ENCODE assay signal across 10 mouse cellular contexts in genomic region chr10:62506019-62506556, GRCm38 (mm10). TPM values are rescaled to one million over a fixed set of nuclear protein-coding genes. Genes with fewer than 3 reads are reported as not detected.
DNase-seq lines count a peak whose midpoint lies in the region; ATAC-seq and TF ChIP-seq lines count a peak whose summit lies in the region.
"Had no signal": no experiment of that assay in that cellular context is flagged by ENCODE, and none has a peak within 500 bp of the region (broad histone marks: within the 10 kb centered on the region; RNA-seq: fewer than 3 reads in every experiment).

No protein-coding gene starts in this region.

- peak overlapping the region; percentile 80 for H3K4me2 ChIP-seq in CH12.LX (ENCODE audit: insufficient read depth, low read depth, poor library complexity, severe bottlenecking)
- H3K4me2 ChIP-seq in lung, embryonic 14.5 days: no peak overlapping the region
- no peak overlapping the region for H3K4me2 ChIP-seq in intestine, postnatal 0 days (replicated peaks; ENCODE audit: low read depth)
- H3K4me2 ChIP-seq: embryonic facial prominence, embryonic 12.5 days had no signal

- H3K79me2 ChIP-seq in CH12.LX (replicated peaks; ENCODE audit: control insufficient read depth, extremely low read depth, insufficient read depth, poor library complexity, severe bottlenecking): peaks cover 55% of the 10 kb centered on the region

- peaks cover 2% of the 10 kb centered on the region for H3K9me3 ChIP-seq in CH12.LX (replicated peaks; ENCODE audit: low read length)
- no peaks in the 10 kb centered on the region for H3K9me3 ChIP-seq in lung, embryonic 14.5 days (ENCODE audit: low read depth, low read length)
- no peaks in the 10 kb centered on the region for H3K9me3 ChIP-seq in intestine, postnatal 0 days (ENCODE audit: control insufficient read depth)
- H3K9me3 ChIP-seq: embryonic facial prominence, embryonic 12.5 days had no signal

- peaks cover 0 to 3% of the 10 kb centered on the region in 2 experiments for H3K36me3 ChIP-seq in CH12.LX (replicated peaks in 1 of 2; ENCODE audit: control insufficient read depth in 1 of 2, insufficient read depth in 1 of 2, low read length in 1 of 2)
- H3K36me3 ChIP-seq in lung, embryonic 14.5 days (ENCODE audit: insufficient read depth): no peaks in the 10 kb centered on the region
- no peaks in the 10 kb centered on the region for H3K36me3 ChIP-seq in intestine, postnatal 0 days (ENCODE audit: control insufficient read depth, insufficient read depth)
- H3K36me3 ChIP-seq: embryonic facial prominence, embryonic 12.5 days had no signal

- in situ Hi-C loops in CH12.LX (cut with MboI; ENCODE audit: low pct_ligation_motif_present, low pct_unique_long_range_greater_than_20kb, low sequenced_read_pairs): loop anchor here (5.0 kb wide), 1 partner anchor 36 kb away; no protein-coding TSS in a partner anchor

- ATAC-seq in lung, embryonic 14.5 days (ENCODE audit: insufficient read depth): no peak
- no peak for ATAC-seq in intestine, postnatal 0 days

- peaks cover 8 to 58% of the 10 kb centered on the region in 2 experiments for H3K4me1 ChIP-seq in CH12.LX (ENCODE audit: control insufficient read depth in 1 of 2, insufficient read depth in 2 of 2)
- H3K4me1 ChIP-seq in brown adipose tissue, adult 24 weeks (ENCODE audit: control insufficient read depth, insufficient read depth, insufficient read length, low read length): peaks cover 12% of the 10 kb centered on the region; the same call in 1 of the 2 replicates
- H3K4me1 ChIP-seq in lung, embryonic 14.5 days (ENCODE audit: insufficient read depth): peaks cover 4% of the 10 kb centered on the region
- H3K4me1 ChIP-seq in intestine, postnatal 0 days (replicated peaks; ENCODE audit: control insufficient read depth, insufficient read depth, low read length): no peaks in the 10 kb centered on the region
- no peaks in the 10 kb centered on the region for H3K4me1 ChIP-seq in cerebellum, adult 2 months (ENCODE audit: control insufficient read depth, insufficient read depth, low read length)

- no peaks in the 10 kb centered on the region for H3K27me3 ChIP-seq in CH12.LX (replicated peaks)
- peaks cover 20% of the 10 kb centered on the region for H3K27me3 ChIP-seq in lung, embryonic 14.5 days (ENCODE audit: insufficient read depth, low read length)
- H3K27me3 ChIP-seq in intestine, postnatal 0 days (replicated peaks; ENCODE audit: control insufficient read depth, insufficient read depth, low read length): peaks cover 5% of the 10 kb centered on the region; the same call in 1 of the 2 replicates
- H3K27me3 ChIP-seq in cerebellum, adult 2 months (ENCODE audit: control insufficient read depth, insufficient read depth, low read length): no peaks in the 10 kb centered on the region; the same call in 1 of the 2 replicates

- peak overlapping the region; percentile 93 for H3K9ac ChIP-seq in CH12.LX (ENCODE audit: insufficient read depth, low read depth)
- H3K9ac ChIP-seq in lung, embryonic 14.5 days: no peak overlapping the region
- H3K9ac ChIP-seq in intestine, postnatal 0 days (ENCODE audit: low read depth, low read length): no peak overlapping the region
- H3K9ac ChIP-seq: embryonic facial prominence, embryonic 12.5 days had no signal

- peak overlapping the region; percentile 90 for H3K27ac ChIP-seq in CH12.LX (ENCODE audit: insufficient read depth, low read depth)
- peak overlapping the region; percentile 89 for H3K27ac ChIP-seq in brown adipose tissue, adult 24 weeks (replicated peaks; ENCODE audit: low read depth, low read length)
- H3K27ac ChIP-seq in lung, embryonic 14.5 days (ENCODE audit: low read depth): no peak overlapping the region
- H3K27ac ChIP-seq in intestine, postnatal 0 days (ENCODE audit: low read depth, low read length): no peak overlapping the region
- no peak overlapping the region for H3K27ac ChIP-seq in cerebellum, adult 2 months (ENCODE audit: insufficient read depth, low read length)
- H3K27ac ChIP-seq: embryonic facial prominence, embryonic 12.5 days had no signal

- TF ChIP-seq EP300 in CH12.LX (IDR thresholded peaks at IDR 0.05; ENCODE audit: low read length): peak; percentile 44

- peak; percentile 60; the same call in 1 of the 2 replicates for TF ChIP-seq POLR2A in CH12.LX (IDR thresholded peaks at IDR 0.05; ENCODE audit: low read depth, low read length)
- TF ChIP-seq POLR2A in cerebellum, adult 2 months (IDR thresholded peaks at IDR 0.05; ENCODE audit: borderline replicate concordance, insufficient read depth, low read length): no peak

- 73% methylated on average over 17 of the region's 17 CpGs for WGBS in lung, embryonic 14.5 days
- 75% methylated on average over 17 of the region's 17 CpGs for WGBS in intestine, postnatal 0 days
- 84% methylated on average over 17 of the region's 17 CpGs for WGBS in cerebellum, adult 2 months

- peak; percentile 88 for DNase-seq in CH12.LX (ENCODE audit: extremely low read depth)
- peak; percentile 12 for DNase-seq in lung, embryonic 14.5 days
- DNase-seq in spleen, postnatal 10 days (ENCODE audit: low spot score in 2 of 2): peak; percentile 51 to 55
- no peak for DNase-seq in frontal cortex, postnatal 36 days (ENCODE audit: low spot score in 2 of 2)
- DNase-seq in cerebellum, adult 2 months: no peak
- DNase-seq: adrenal gland, postnatal 25 days; right cerebral cortex, postnatal 25 days had no signal

- H3K4me3 ChIP-seq in CH12.LX (replicated peaks in 1 of 3; ENCODE audit: low read depth in 2 of 3, low read length in 2 of 3, poor library complexity in 1 of 3): peak overlapping the region; percentile 46 to 76 (median 66)
- H3K4me3 ChIP-seq in brown adipose tissue, adult 24 weeks (ENCODE audit: insufficient read depth, low read depth, low read length): peak overlapping the region; percentile 44
- no peak overlapping the region for H3K4me3 ChIP-seq in lung, embryonic 14.5 days (ENCODE audit: low read depth, low read length)
- H3K4me3 ChIP-seq in intestine, postnatal 0 days (ENCODE audit: low read depth, low read length): no peak overlapping the region
- no peak overlapping the region for H3K4me3 ChIP-seq in cerebellum, adult 2 months (replicated peaks; ENCODE audit: insufficient read depth, low read depth, low read length)
- H3K4me3 ChIP-seq: embryonic facial prominence, embryonic 12.5 days had no signal

- no peak for TF ChIP-seq CTCF in CH12.LX (conservative IDR thresholded peaks at IDR 0.05 in 1 of 2, IDR thresholded peaks at IDR 0.05 in 1 of 2; ENCODE audit: low read depth in 2 of 2, low read length in 2 of 2)
- TF ChIP-seq CTCF in lung, embryonic 14.5 days (IDR thresholded peaks at IDR 0.05; ENCODE audit: low read depth): no peak
- no peak for TF ChIP-seq CTCF in intestine, postnatal 0 days (IDR thresholded peaks at IDR 0.05; ENCODE audit: low read depth)
- TF ChIP-seq CTCF in cerebellum, adult 2 months (IDR thresholded peaks at IDR 0.05; ENCODE audit: borderline replicate concordance, insufficient read depth, low read depth, low read length): no peak

- no peak for TF ChIP-seq RAD21 in CH12.LX (IDR thresholded peaks at IDR 0.05; ENCODE audit: low read depth, low read length)

- dilution Hi-C loops in CH12.LX (cut with MboI; ENCODE audit: extremely low pct_ligation_motif_present, extremely low pct_unique_long_range_greater_than_20kb, low sequenced_read_pairs): no loop called here

TF ChIP-seq in CH12.LX, 34 proteins besides CTCF, POLR2A, EP300 and RAD21 (continues in another document):
- TF ChIP-seq MAX (IDR thresholded peaks at IDR 0.05; ENCODE audit: low read length): peak; percentile 98
- TF ChIP-seq USF1 (IDR thresholded peaks at IDR 0.05; ENCODE audit: low read depth, low read length): peak; percentile 29; the same call in 1 of the 2 replicates
- TF ChIP-seq ZC3H11A (IDR thresholded peaks at IDR 0.05; ENCODE audit: low read depth, low read length): no peak
- peak; percentile 75; the same call in 1 of the 2 replicates for TF ChIP-seq SIN3A (IDR thresholded peaks at IDR 0.05; ENCODE audit: low read length)
- TF ChIP-seq JUN (IDR thresholded peaks at IDR 0.05; ENCODE audit: insufficient read depth, low read depth, low read length): peak; percentile 69

RNA-seq across cellular contexts. Expression of gene Vps26a, which starts 19.5 kb away (rescaled TPM):
- 14.2 and 17.1 TPM in 2 replicates for total RNA-seq in CH12.LX (2012; rRNA removed)
- 33.5 and 37.6 TPM in 2 replicates for total RNA-seq in CH12.LX (2014; rRNA removed)
- polyA plus RNA-seq in CH12.LX (2012; ENCODE audit: insufficient read length, low read depth): 32.3 and 32.5 TPM in 2 replicates
- 46.9 and 61.9 TPM in 2 replicates for polyA plus RNA-seq in brown adipose tissue, adult 24 weeks (2012; ENCODE audit: insufficient read depth, insufficient read length, missing spikeins)
- polyA plus RNA-seq in lung, embryonic 14.5 days (2014; fragmentation: Nextera tagmentation; extraction: Ambion mirVana): 71.2 and 75.7 TPM in 2 replicates
- 102 and 116 TPM in 2 replicates for polyA plus RNA-seq in intestine, postnatal 0 days (2015; fragmentation: Nextera tagmentation; extraction: Ambion mirVana)
- polyA plus RNA-seq in cerebellum, adult 2 months (2012; rRNA removed): 37.1 and 39.2 TPM in 2 replicates

RNA-seq across cellular contexts. Expression of gene Srgn, which starts 21.2 kb away (rescaled TPM):
- total RNA-seq in CH12.LX (2012; rRNA removed) (334 and 519 TPM in 2 replicates), CH12.LX (2014; rRNA removed) (516 and 530 TPM in 2 replicates)
- polyA plus RNA-seq in CH12.LX (2012; ENCODE audit: insufficient read length, low read depth): 154 and 189 TPM in 2 replicates
- 48.5 and 88.7 TPM in 2 replicates for polyA plus RNA-seq in brown adipose tissue, adult 24 weeks (2012; ENCODE audit: insufficient read depth, insufficient read length, missing spikeins)
- 33.8 and 39.4 TPM in 2 replicates for polyA plus RNA-seq in lung, embryonic 14.5 days (2014; fragmentation: Nextera tagmentation; extraction: Ambion mirVana)
- polyA plus RNA-seq in intestine, postnatal 0 days (2015; fragmentation: Nextera tagmentation; extraction: Ambion mirVana): 18.9 and 21.6 TPM in 2 replicates
- polyA plus RNA-seq in cerebellum, adult 2 months (2012; rRNA removed): 11.2 and 11.3 TPM in 2 replicates

RNA-seq across cellular contexts. Expression of gene Supv3l1, which starts 56.5 kb away (rescaled TPM):
- 41.5 and 45.7 TPM in 2 replicates for total RNA-seq in CH12.LX (2012; rRNA removed)
- 69.3 and 69.5 TPM in 2 replicates for total RNA-seq in CH12.LX (2014; rRNA removed)
- polyA plus RNA-seq in CH12.LX (2012; ENCODE audit: insufficient read length, low read depth): 62.0 and 62.7 TPM in 2 replicates
- polyA plus RNA-seq in brown adipose tissue, adult 24 weeks (2012; ENCODE audit: insufficient read depth, insufficient read length, missing spikeins): 46.3 and 62.1 TPM in 2 replicates
- 27.3 and 27.6 TPM in 2 replicates for polyA plus RNA-seq in lung, embryonic 14.5 days (2014; fragmentation: Nextera tagmentation; extraction: Ambion mirVana)
- 12.8 and 13.6 TPM in 2 replicates for polyA plus RNA-seq in intestine, postnatal 0 days (2015; fragmentation: Nextera tagmentation; extraction: Ambion mirVana)
- polyA plus RNA-seq in cerebellum, adult 2 months (2012; rRNA removed): 37.3 TPM in 2 replicates

RNA-seq across cellular contexts. Expression of gene 4930507D05Rik, which starts 56.8 kb away (rescaled TPM):
- total RNA-seq in CH12.LX (2012; rRNA removed): 0.68 and 0.97 TPM in 2 replicates
- total RNA-seq in CH12.LX (2014; rRNA removed): 0.32 and 0.39 TPM in 2 replicates
- polyA plus RNA-seq in CH12.LX (2012; ENCODE audit: insufficient read length, low read depth): 0.14 and 0.27 TPM in 2 replicates
- polyA plus RNA-seq in brown adipose tissue, adult 24 weeks (2012; ENCODE audit: insufficient read depth, insufficient read length, missing spikeins): not detected in 2 replicates
- 0.50 and 0.60 TPM in 2 replicates for polyA plus RNA-seq in lung, embryonic 14.5 days (2014; fragmentation: Nextera tagmentation; extraction: Ambion mirVana)
- 0.14 TPM in 2 replicates for polyA plus RNA-seq in intestine, postnatal 0 days (2015; fragmentation: Nextera tagmentation; extraction: Ambion mirVana)
- polyA plus RNA-seq in cerebellum, adult 2 months (2012; rRNA removed): 0.49 and 0.70 TPM in 2 replicates

Comparison
In these comparisons a context has a peak if more than half of its experiments do, and no peak if none do; other contexts are left out.
1. DNase-seq: peak in CH12.LX (single experiment), lung, embryonic 14.5 days (single experiment) and spleen, postnatal 10 days (2 of 2); none in frontal cortex, postnatal 36 days (0 of 2) and cerebellum, adult 2 months (0 of 2).
2. H3K27ac ChIP-seq: peak in CH12.LX (single experiment) and brown adipose tissue, adult 24 weeks (single experiment); none in lung, embryonic 14.5 days (single experiment), intestine, postnatal 0 days (single experiment) and cerebellum, adult 2 months (single experiment).
3. H3K4me3 ChIP-seq: peak in CH12.LX (3 of 3) and brown adipose tissue, adult 24 weeks (single experiment); none in lung, embryonic 14.5 days (single experiment), intestine, postnatal 0 days (single experiment) and cerebellum, adult 2 months (single experiment).